Mouse (Mus musculus): ENCODE measurements around the gene Spns1.

DNA sequence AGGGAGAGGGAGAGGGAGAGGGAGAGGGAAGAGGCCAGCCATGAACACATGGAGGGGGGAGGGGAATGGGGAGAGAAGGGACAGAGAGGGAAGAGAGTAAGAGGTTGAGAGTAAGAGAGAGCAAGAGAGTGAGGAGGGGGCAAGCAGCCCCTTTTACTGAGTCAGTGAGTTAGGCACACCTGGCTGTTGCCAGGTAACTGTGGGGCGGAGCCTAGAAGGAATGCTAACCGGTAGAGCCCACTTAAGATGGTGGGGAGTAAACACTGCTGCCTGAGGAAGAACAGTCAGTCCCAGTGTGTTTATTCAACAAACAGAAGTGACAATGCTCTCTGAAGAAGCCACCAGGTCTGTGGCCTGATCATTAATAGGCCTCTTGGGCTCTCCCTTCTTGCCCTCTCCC, 46.6 kb downstream of the Spns1 start:
- TF ChIP-seq CTCF (IDR thresholded peaks at IDR 0.05) (no peak), EP300 (IDR thresholded peaks at IDR 0.05) (no peak)

Measured in lung, postnatal 0 days (tissue).